Mouse (Mus musculus): ENCODE measurements around the gene Vapa.

- TF ChIP-seq CTCF (conservative IDR thresholded peaks at IDR 0.05; ENCODE audit: low read length) (no peak), NANOG (IDR thresholded peaks at IDR 0.05; ENCODE audit: borderline replicate concordance, low read length) (no peak), POU5F1 (IDR thresholded peaks at IDR 0.05; ENCODE audit: borderline replicate concordance, low read length) (no peak)
Observed at GRCm38 (mm10) chr17:65639144-65639543, 25.8 kb upstream of the Vapa start.
